Mouse (Mus musculus) T-helper 17 cell (primary cell): ENCODE measurements around the gene Cfap97d2.

Source experiments
- in situ Hi-C, 2 experiments: fragments of 300-600 bp; cut with MboI, MseI; formaldehyde crosslinking; loops; 1 replicate in 1 of 2; 2 replicates in 1 of 2; pipeline ENCODE4 v1.15.1; 2025; ENCODE audit warnings: high pct_unique_total_duplicates in 2 of 2

Gene Cfap97d2

DNA sequence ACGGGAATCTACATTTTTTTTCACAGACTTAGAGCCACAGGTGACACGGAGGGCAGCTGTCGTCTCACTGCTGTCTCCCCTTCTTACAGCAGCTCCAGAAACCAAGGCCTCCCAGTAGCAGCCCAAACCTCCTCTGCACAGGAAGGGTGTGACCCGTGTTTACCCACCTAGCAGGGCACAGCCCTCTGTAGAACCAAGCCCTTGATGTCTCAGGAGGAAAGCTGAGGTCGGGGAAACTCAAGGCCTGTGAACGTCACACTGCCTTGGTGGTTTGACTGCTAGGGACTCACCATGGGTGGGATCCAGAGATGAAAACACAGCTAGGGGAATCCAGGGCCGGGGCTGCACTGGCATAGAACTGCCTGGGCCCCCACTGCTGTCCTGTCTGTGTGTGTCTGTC is 19.3 kb upstream of the Cfap97d2 start:
- in situ Hi-C loops, result loop anchor here in 1 of 2 experiments (5.0 kb wide), 2 partner anchors 66 to 129 kb away; no protein-coding TSS in a partner anchor

- in situ Hi-C loops, result loop anchor here in 1 of 2 experiments (5.0 kb wide), 2 partner anchors 65 to 130 kb away; no protein-coding TSS in a partner anchor
Measured at GRCm38 (mm10) chr8:13687101-13687717, 18.5 kb upstream of the Cfap97d2 start.

DNA sequence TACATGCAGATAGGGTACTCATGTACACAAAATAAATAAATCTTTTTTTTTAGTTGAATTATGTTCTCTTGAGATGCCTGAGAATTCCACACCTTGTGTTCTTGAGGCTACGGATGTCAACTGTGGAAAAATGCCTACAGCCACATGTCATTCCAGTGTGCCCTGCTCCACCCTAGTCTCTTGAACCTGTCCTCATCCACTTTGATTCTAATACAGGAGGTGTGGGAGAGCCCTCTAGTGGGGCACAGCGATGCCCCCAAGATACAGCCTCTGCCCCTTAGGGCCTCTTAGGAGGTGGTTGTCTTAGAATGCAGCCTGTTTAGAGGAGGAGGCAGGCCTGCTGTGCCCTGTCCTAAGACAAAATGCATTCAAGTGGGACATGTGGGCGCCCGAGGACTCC is 17.7 kb upstream of the Cfap97d2 start:
- in situ Hi-C loops, result loop anchor here in 1 of 2 experiments (5.0 kb wide), 2 partner anchors 64 to 131 kb away; no protein-coding TSS in a partner anchor

GRCm38 (mm10) chr8:13688461-13688860 is 17.2 kb upstream of the Cfap97d2 start:
- in situ Hi-C loops, result loop anchor here in 1 of 2 experiments (5.0 kb wide), 2 partner anchors 64 to 131 kb away; no protein-coding TSS in a partner anchor

GRCm38 (mm10) chr8:13689331-13689730 is 16.4 kb upstream of the Cfap97d2 start:
- in situ Hi-C loops, result loop anchor here in 1 of 2 experiments (5.0 kb wide), 2 partner anchors 63 to 132 kb away; no protein-coding TSS in a partner anchor

- in situ Hi-C loops, result no loop called here
Measured at GRCm38 (mm10) chr8:13692302-13693066, 13.2 kb upstream of the Cfap97d2 start.

- in situ Hi-C loops, result no loop called here
Measured at GRCm38 (mm10) chr8:13694735-13695134, 11.0 kb upstream of the Cfap97d2 start.

- in situ Hi-C loops, result no loop called here
Measured at GRCm38 (mm10) chr8:13695203-13695867, 10.4 kb upstream of the Cfap97d2 start.

- in situ Hi-C loops, result no loop called here
Measured at GRCm38 (mm10) chr8:13696157-13696556, 9.5 kb upstream of the Cfap97d2 start.

GRCm38 (mm10) chr8:13697196-13697595 is 8.5 kb upstream of the Cfap97d2 start:
- in situ Hi-C loops, result no loop called here

DNA sequence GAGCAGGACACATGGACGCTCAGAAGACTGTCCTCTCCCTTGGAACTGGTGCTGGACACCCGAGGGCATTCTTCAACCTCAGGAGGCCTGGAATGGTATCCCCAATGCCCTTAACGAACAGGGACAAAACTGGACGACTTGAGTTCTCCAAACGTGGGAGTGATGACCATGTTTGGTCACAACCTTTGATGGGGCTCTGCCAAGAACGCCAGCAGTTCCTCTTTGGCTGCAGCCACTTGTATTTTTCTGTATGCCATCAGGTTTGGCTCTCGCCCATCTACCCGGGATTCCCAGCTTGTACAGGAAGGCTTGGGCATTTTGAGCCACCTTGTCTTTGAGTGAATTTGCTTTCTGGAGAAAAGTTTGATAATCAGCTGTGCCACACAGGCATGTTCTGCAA is 8.0 kb upstream of the Cfap97d2 start:
- in situ Hi-C loops, result no loop called here

GRCm38 (mm10) chr8:13698281-13698680 is 7.4 kb upstream of the Cfap97d2 start:
- in situ Hi-C loops, result no loop called here

DNA sequence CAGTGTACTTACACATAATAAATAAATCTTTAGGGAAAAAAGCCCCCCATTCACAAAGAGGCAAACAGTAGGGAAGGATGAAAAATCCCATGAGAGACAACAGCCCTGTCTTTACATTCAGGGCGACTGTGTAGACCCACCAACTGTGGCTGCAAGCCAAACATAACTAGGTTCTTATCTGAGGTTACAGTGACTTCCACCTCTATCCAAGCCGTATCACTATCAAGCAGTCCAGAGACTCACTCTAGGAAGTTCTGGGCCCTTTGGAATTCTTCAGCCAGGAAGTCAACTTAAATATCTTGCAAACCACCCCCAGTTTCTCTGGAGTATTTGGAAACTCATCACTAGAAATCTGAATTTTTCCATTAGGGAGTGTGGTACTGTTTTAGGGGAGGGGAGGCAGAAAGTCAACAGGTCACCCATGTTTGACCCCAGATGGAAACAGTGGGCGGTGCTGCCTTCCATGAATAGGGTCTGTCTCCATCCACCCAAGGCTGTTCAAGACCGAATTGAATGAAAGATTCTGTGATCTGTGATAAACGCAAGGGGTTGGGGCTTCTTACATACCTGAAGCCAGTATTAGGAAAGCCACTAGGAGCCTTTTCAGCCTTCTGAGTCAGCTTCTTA is 6.3 kb upstream of the Cfap97d2 start:
- in situ Hi-C loops, result no loop called here

GRCm38 (mm10) chr8:13702755-13703154 is 2.9 kb upstream of the Cfap97d2 start:
- in situ Hi-C loops, result no loop called here

DNA sequence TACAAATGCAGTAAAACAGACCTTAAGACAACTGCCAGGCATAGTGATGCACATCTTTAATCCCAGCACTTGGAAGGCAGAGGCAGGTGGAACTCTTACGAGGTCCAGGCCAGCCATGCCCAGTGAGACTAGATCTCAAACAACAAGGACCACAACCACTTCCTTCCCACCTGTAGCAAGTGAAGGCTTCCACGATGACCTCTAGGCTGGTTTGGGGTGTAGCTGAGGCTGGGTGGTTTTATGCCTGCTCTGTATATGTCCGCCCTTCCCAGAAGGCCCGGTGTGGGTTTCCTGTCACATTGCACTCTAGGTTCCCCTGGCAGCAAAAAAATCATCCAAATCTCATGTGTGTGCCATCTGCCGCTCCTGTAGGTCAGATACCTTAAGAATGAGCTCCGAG is 1.9 kb upstream of the Cfap97d2 start:
- in situ Hi-C loops, result no loop called here

GRCm38 (mm10) chr8:13704301-13704700 is 1.4 kb upstream of the Cfap97d2 start:
- in situ Hi-C loops, result no loop called here

- in situ Hi-C loops, result loop anchor here in 1 of 2 experiments (5.0 kb wide), 1 partner anchor 35 kb away; no protein-coding TSS in a partner anchor
Measured at GRCm38 (mm10) chr8:13706918-13707317, 1.2 kb downstream of the Cfap97d2 start.

- in situ Hi-C loops, result loop anchor here in 1 of 2 experiments (5.0 kb wide), 1 partner anchor 34 kb away; no protein-coding TSS in a partner anchor
Measured at GRCm38 (mm10) chr8:13708514-13708913, 2.8 kb downstream of the Cfap97d2 start.

DNA sequence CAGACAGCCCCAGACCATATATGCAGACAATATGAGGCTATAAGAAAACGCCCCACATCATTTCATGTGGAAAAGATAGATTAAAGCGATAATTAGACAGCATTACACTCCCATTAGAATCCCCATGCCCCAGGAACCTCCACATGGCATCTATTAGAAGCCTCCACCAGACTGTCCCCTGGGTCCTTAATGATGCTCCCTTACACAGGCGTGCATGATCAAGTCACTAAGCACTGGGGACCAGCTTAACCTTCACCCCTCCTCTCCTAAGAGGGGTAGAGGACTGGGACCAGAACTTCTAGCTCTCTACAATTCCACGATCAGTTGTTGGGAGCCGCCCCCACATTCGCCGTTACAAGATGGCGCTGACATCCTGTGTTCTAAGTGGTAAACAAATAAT is 13.3 kb downstream of the Cfap97d2 start:
- in situ Hi-C loops, result no loop called here

- in situ Hi-C loops, result no loop called here
Measured at GRCm38 (mm10) chr8:13725722-13726121, 20.0 kb downstream of the Cfap97d2 start.

- in situ Hi-C loops, result no loop called here
Measured at GRCm38 (mm10) chr8:13727469-13728094, 21.9 kb downstream of the Cfap97d2 start.
